Mouse (Mus musculus): ENCODE data around the gene Akt1. TPM values are rescaled to one million over a fixed set of nuclear protein-coding genes. Genes with fewer than 3 reads are reported as not detected.

Gene Akt1
- total RNA-seq, 1 experiment from 2014 or later: 245 TPM

GRCm38 (mm10) chr12:112693185-112694126 is 18.8 kb upstream of the Akt1 start:
- DNase-seq: peak; percentile 98

- DNase-seq: no peak
These were observed 13.8 kb upstream of the Akt1 start for GRCm38 (mm10) chr12:112688458-112688857.

GRCm38 (mm10) chr12:112683351-112683750 is 8.7 kb upstream of the Akt1 start:
- no peak for DNase-seq

GRCm38 (mm10) chr12:112679027-112679996 is 4.6 kb upstream of the Akt1 start:
- DNase-seq: peak; percentile 53

GRCm38 (mm10) chr12:112678555-112679026 is 3.9 kb upstream of the Akt1 start, which contains the start of gene Zbtb42:
Gene Zbtb42, plus strand, starts transcription at chr12:112678828.
- DNase-seq: peak; percentile 85

- no peak for DNase-seq
These were observed 3.4 kb upstream of the Akt1 start for GRCm38 (mm10) chr12:112677943-112678554.

- DNase-seq: peak; percentile 75
These were observed 2.4 kb upstream of the Akt1 start for GRCm38 (mm10) chr12:112677076-112677475.

- peak; percentile 94 for DNase-seq
These were observed 756 bp upstream of the Akt1 start for GRCm38 (mm10) chr12:112675245-112676035.

- DNase-seq: no peak
These were observed 1.1 kb downstream of the Akt1 start for GRCm38 (mm10) chr12:112673576-112674091.

- peak; percentile 83 for DNase-seq
These were observed 1.7 kb downstream of the Akt1 start for GRCm38 (mm10) chr12:112672744-112673575.

GRCm38 (mm10) chr12:112671891-112672290 is 2.8 kb downstream of the Akt1 start:
- DNase-seq: peak; percentile 75

GRCm38 (mm10) chr12:112670718-112671393 is 3.8 kb downstream of the Akt1 start:
- DNase-seq: peak; percentile 93

GRCm38 (mm10) chr12:112667619-112668297 is 6.9 kb downstream of the Akt1 start:
- DNase-seq: peak; percentile 71

GRCm38 (mm10) chr12:112665881-112666544 is 8.7 kb downstream of the Akt1 start:
- DNase-seq: no peak

- DNase-seq: peak; percentile 84
These were observed 9.2 kb downstream of the Akt1 start for GRCm38 (mm10) chr12:112665445-112665844.

- no peak for DNase-seq
These were observed 10.0 kb downstream of the Akt1 start for GRCm38 (mm10) chr12:112664656-112665055.

- DNase-seq: no peak
These were observed 10.6 kb downstream of the Akt1 start for GRCm38 (mm10) chr12:112664124-112664523.

- no peak for DNase-seq
These were observed 11.0 kb downstream of the Akt1 start for GRCm38 (mm10) chr12:112663716-112664115.

Measured in adrenal gland, postnatal 14 days (tissue).